10 mouse cellular contexts compared by ENCODE assay signal in the genomic region with DNA sequence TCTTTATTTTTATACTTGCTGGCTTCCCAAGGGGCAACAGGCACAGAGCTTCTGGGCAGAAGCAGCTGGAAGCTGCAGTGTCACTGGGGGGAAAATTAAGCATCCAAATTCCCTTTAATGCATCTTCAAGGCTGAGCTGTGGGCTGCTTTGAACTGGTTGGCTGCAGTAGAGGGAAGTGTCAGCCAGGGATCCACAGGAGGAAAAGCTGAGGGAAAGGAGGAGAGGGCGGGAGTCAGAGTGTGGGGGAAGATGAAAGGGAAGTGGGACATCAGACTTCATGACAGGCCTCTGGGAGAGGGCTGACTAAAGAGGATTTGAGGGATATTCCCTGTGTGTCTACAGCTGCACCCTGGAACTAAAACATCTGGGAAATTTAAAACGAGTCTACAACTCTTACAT.
DNase-seq lines count a peak whose midpoint lies in the region; ATAC-seq and TF ChIP-seq lines count a peak whose summit lies in the region.
"Had no signal": no experiment of that assay in that cellular context is flagged by ENCODE, and none has a peak within 500 bp of the region (broad histone marks: within the 10 kb centered on the region; RNA-seq: fewer than 3 reads in every experiment).

No protein-coding gene starts in this region.

- no peak overlapping the region for H3K9ac ChIP-seq in kidney, embryonic 16.5 days (replicated peaks; ENCODE audit: low read length)
- H3K9ac ChIP-seq in intestine, embryonic 16.5 days (ENCODE audit: low read depth, low read length): no peak overlapping the region

- intact Hi-C loops in gastrocnemius, adult 2 months (cut with DNase I): no loop called here

- no peak for TF ChIP-seq POLR2A in bone marrow, adult 2 months (IDR thresholded peaks at IDR 0.05; ENCODE audit: borderline replicate concordance, control insufficient read depth, low read depth, low read length)

- no peak for TF ChIP-seq CTCF in gastrocnemius, adult 2 months (IDR thresholded peaks at IDR 0.05)
- TF ChIP-seq CTCF in bone marrow, adult 2 months (IDR thresholded peaks at IDR 0.05; ENCODE audit: control insufficient read depth, insufficient read depth, low read length): no peak

- H3K27me3 ChIP-seq in kidney, embryonic 16.5 days (ENCODE audit: insufficient read depth, low read length): no peaks in the 10 kb centered on the region
- no peaks in the 10 kb centered on the region for H3K27me3 ChIP-seq in intestine, embryonic 16.5 days (replicated peaks; ENCODE audit: control insufficient read depth, insufficient read depth, low read length)

- WGBS in kidney, embryonic 16.5 days: 25% methylated on average over 2 of the region's 2 CpGs
- 80% methylated on average over 2 of the region's 2 CpGs for WGBS in bone marrow, adult 2 months
- WGBS in intestine, embryonic 16.5 days: 38% methylated on average over 2 of the region's 2 CpGs

- DNase-seq in gastrocnemius, postnatal 25 days: peak; percentile 11
- DNase-seq in gastrocnemius, adult 2 months: no peak
- DNase-seq in kidney, postnatal 36 days: no peak
- DNase-seq in natural killer cell, adult 2 months (ENCODE audit: low spot score in 2 of 2): no peak
- DNase-seq in thymus, postnatal 14 days: no peak
- DNase-seq: lung, adult 18-20 months; thymus, postnatal 4 days had no signal

- H3K9me3 ChIP-seq in kidney, embryonic 16.5 days (ENCODE audit: low read length): peaks cover 3% of the 10 kb centered on the region; the same call in 1 of the 2 replicates
- no peaks in the 10 kb centered on the region for H3K9me3 ChIP-seq in intestine, embryonic 16.5 days (ENCODE audit: control insufficient read depth, low read length)

- H3K4me3 ChIP-seq in gastrocnemius, adult 2 months: no peak overlapping the region
- H3K4me3 ChIP-seq in kidney, embryonic 16.5 days (ENCODE audit: low read length): no peak overlapping the region
- H3K4me3 ChIP-seq in bone marrow, adult 2 months (replicated peaks; ENCODE audit: control insufficient read depth, low read depth, low read length): no peak overlapping the region
- no peak overlapping the region for H3K4me3 ChIP-seq in intestine, embryonic 16.5 days (ENCODE audit: low read length)

- H3K36me3 ChIP-seq in kidney, embryonic 16.5 days (ENCODE audit: insufficient read depth, low read length): no peaks in the 10 kb centered on the region
- no peaks in the 10 kb centered on the region for H3K36me3 ChIP-seq in intestine, embryonic 16.5 days (ENCODE audit: control insufficient read depth, insufficient read depth, low read length)

- no peak overlapping the region for H3K4me2 ChIP-seq in kidney, embryonic 16.5 days (replicated peaks; ENCODE audit: low read depth, low read length)
- no peak overlapping the region for H3K4me2 ChIP-seq in intestine, embryonic 16.5 days (ENCODE audit: low read depth, low read length)

- peak; percentile 81 for ATAC-seq in kidney, embryonic 16.5 days (ENCODE audit: low FRiP score, low TSS enrichment)
- peak; percentile 53; the same call in 1 of the 2 replicates for ATAC-seq in intestine, embryonic 16.5 days

- H3K27ac ChIP-seq in gastrocnemius, adult 2 months: no peak overlapping the region
- H3K27ac ChIP-seq in kidney, embryonic 16.5 days (ENCODE audit: low read length): peak overlapping the region; percentile 75
- H3K27ac ChIP-seq in bone marrow, adult 2 months (ENCODE audit: control insufficient read depth, insufficient read depth, low read depth, low read length, poor library complexity): peak overlapping the region; percentile 60; the same call in 1 of the 2 replicates
- no peak overlapping the region for H3K27ac ChIP-seq in intestine, embryonic 16.5 days (ENCODE audit: low read length)

- H3K4me1 ChIP-seq in kidney, embryonic 16.5 days (ENCODE audit: insufficient read depth, low read length): peaks cover 16% of the 10 kb centered on the region
- peaks cover 2% of the 10 kb centered on the region for H3K4me1 ChIP-seq in bone marrow, adult 2 months (ENCODE audit: control insufficient read depth, insufficient read depth, low read length)
- 0 out of 2 replicates have a peak, but pooled peaks cover 6% of the 10 kb centered on the region for H3K4me1 ChIP-seq in intestine, embryonic 16.5 days (ENCODE audit: control insufficient read depth, insufficient read depth, low read length)

Comparison
In these comparisons a context has a peak if more than half of its experiments do, and no peak if none do; other contexts are left out.
1. H3K27ac ChIP-seq: peak in kidney, embryonic 16.5 days (single experiment) and bone marrow, adult 2 months (single experiment); none in gastrocnemius, adult 2 months (single experiment) and intestine, embryonic 16.5 days (single experiment).